Mouse (Mus musculus): ENCODE measurements at regions not wholly inside any gene's neighbourhood (a gene's known extent, or its start where the extent isn't known, plus 50 kb on each side); places are given as distances from the start of the nearest gene placed in this dataset.

GRCm38 (mm10) chr14:120165496-120166045 is 109.9 kb upstream of the Mbnl2 start:
- no peak for TF ChIP-seq CTCF (IDR thresholded peaks at IDR 0.05; ENCODE audit: low read depth)
- no peak for TF ChIP-seq EP300 (IDR thresholded peaks at IDR 0.05; ENCODE audit: low read depth)
